Comparison of ENCODE assay signal across 8 mouse cellular contexts in genomic region chr6:124805341-124806321, GRCm38 (mm10). TPM values are rescaled to one million over a fixed set of nuclear protein-coding genes. Genes with fewer than 3 reads are reported as not detected.
DNase-seq lines count a peak whose midpoint lies in the region; ATAC-seq and TF ChIP-seq lines count a peak whose summit lies in the region.

No protein-coding gene starts in this region.

- peak overlapping the region; percentile 64 for H3K4me3 ChIP-seq in brown adipose tissue, adult 24 weeks (ENCODE audit: insufficient read depth, low read depth, low read length)
- peak overlapping the region; percentile 45 to 46 for H3K4me3 ChIP-seq in heart, embryonic 14.5 days (ENCODE audit: control insufficient read depth in 1 of 2, insufficient read depth in 1 of 2, low read depth in 1 of 2, low read length in 2 of 2)
- H3K4me3 ChIP-seq in liver, embryonic 14.5 days (ENCODE audit: insufficient read depth in 1 of 2, low read depth in 2 of 2, low read length in 2 of 2), result peak overlapping the region; percentile 55 to 61
- peak overlapping the region; percentile 39 for H3K4me3 ChIP-seq in neural tube, embryonic 11.5 days (ENCODE audit: low read depth, low read length)
- peak overlapping the region; percentile 41 for H3K4me3 ChIP-seq in stomach, postnatal 0 days (ENCODE audit: low read depth, low read length)

- no peak for TF ChIP-seq EP300 in liver, embryonic 14.5 days (IDR thresholded peaks at IDR 0.05; ENCODE audit: low read depth)
- TF ChIP-seq EP300 in stomach, postnatal 0 days (optimal IDR thresholded peaks at IDR 0.05), result no peak

- peak overlapping the region; percentile 69 for H3K9ac ChIP-seq in heart, embryonic 14.5 days (ENCODE audit: low read length)
- peak overlapping the region; percentile 65 for H3K9ac ChIP-seq in liver, embryonic 14.5 days (replicated peaks)
- peak overlapping the region; percentile 54 for H3K9ac ChIP-seq in neural tube, embryonic 11.5 days (ENCODE audit: low read length)
- peak overlapping the region; percentile 45 for H3K9ac ChIP-seq in stomach, postnatal 0 days (ENCODE audit: low read length)

- H3K4me1 ChIP-seq in brown adipose tissue, adult 24 weeks (ENCODE audit: control insufficient read depth, insufficient read depth, insufficient read length, low read length), result peaks cover 10% of the 10 kb centered on the region; the same call in 1 of the 2 replicates
- peaks cover 14 to 37% of the 10 kb centered on the region in 2 experiments for H3K4me1 ChIP-seq in heart, embryonic 14.5 days (ENCODE audit: control insufficient read depth in 2 of 2, insufficient read depth in 2 of 2, low read length in 2 of 2)
- H3K4me1 ChIP-seq in liver, embryonic 14.5 days (replicated peaks; ENCODE audit: control insufficient read depth in 2 of 2, insufficient read depth in 2 of 2, low read length in 1 of 2), result peaks cover 25 to 30% of the 10 kb centered on the region in 2 experiments
- peaks cover 14% of the 10 kb centered on the region for H3K4me1 ChIP-seq in neural tube, embryonic 11.5 days (ENCODE audit: control insufficient read depth, insufficient read depth, low read length)
- peaks cover 2% of the 10 kb centered on the region; the same call in 1 of the 2 replicates for H3K4me1 ChIP-seq in stomach, postnatal 0 days (replicated peaks; ENCODE audit: control insufficient read depth, insufficient read depth)

- peak; percentile 90 for DNase-seq in CD4-positive, CD25-positive, alpha-beta regulatory T cell, adult 2 months (ENCODE audit: low read depth, low spot score)
- peak; percentile 72 for DNase-seq in fat pad, adult 2 months (ENCODE audit: extremely low read depth, low read depth, low spot score)
- DNase-seq in kidney, postnatal 25 days, result peak; percentile 99
- peak; percentile 84 to 93 (median 85) for DNase-seq in liver, embryonic 14.5 days (ENCODE audit: low read depth in 3 of 3, low spot score in 3 of 3)
- peak; percentile 91 for DNase-seq in neural tube, embryonic 11.5 days (ENCODE audit: low spot score)
- DNase-seq in stomach, postnatal 0 days (ENCODE audit: low spot score), result peak; percentile 98

- peak overlapping the region; percentile 87 for H3K27ac ChIP-seq in brown adipose tissue, adult 24 weeks (replicated peaks; ENCODE audit: low read depth, low read length)
- peak overlapping the region; percentile 66 to 90 for H3K27ac ChIP-seq in heart, embryonic 14.5 days (replicated peaks in 1 of 2; ENCODE audit: control insufficient read depth in 1 of 2, insufficient read depth in 1 of 2, low read depth in 2 of 2, low read length in 2 of 2)
- peak overlapping the region; percentile 85 for H3K27ac ChIP-seq in liver, embryonic 14.5 days
- 0 out of 2 replicates have a peak overlapping the region, but pooled peaks have one; percentile 53 for H3K27ac ChIP-seq in neural tube, embryonic 11.5 days (ENCODE audit: low read depth, low read length)
- peak overlapping the region; percentile 98 for H3K27ac ChIP-seq in stomach, postnatal 0 days (replicated peaks)

- peaks cover 8% of the 10 kb centered on the region for H3K36me3 ChIP-seq in heart, embryonic 14.5 days (ENCODE audit: control insufficient read depth, insufficient read depth, low read length)
- H3K36me3 ChIP-seq in liver, embryonic 14.5 days (replicated peaks; ENCODE audit: control insufficient read depth, insufficient read depth, low read depth), result peaks cover 6% of the 10 kb centered on the region
- H3K36me3 ChIP-seq in neural tube, embryonic 11.5 days (ENCODE audit: control insufficient read depth, insufficient read depth, low read length), result no peaks in the 10 kb centered on the region
- H3K36me3 ChIP-seq in stomach, postnatal 0 days (ENCODE audit: control insufficient read depth, insufficient read depth, low read length), result 0 out of 2 replicates have a peak, but pooled peaks cover 2% of the 10 kb centered on the region

- H3K4me2 ChIP-seq in heart, embryonic 14.5 days (ENCODE audit: low read length), result peak overlapping the region; percentile 72
- H3K4me2 ChIP-seq in liver, embryonic 14.5 days (ENCODE audit: low read depth), result peak overlapping the region; percentile 93
- peak overlapping the region; percentile 67 for H3K4me2 ChIP-seq in neural tube, embryonic 11.5 days (ENCODE audit: low read depth)
- peak overlapping the region; percentile 78 for H3K4me2 ChIP-seq in stomach, postnatal 0 days (replicated peaks; ENCODE audit: low read depth)

- H3K9me3 ChIP-seq in heart, embryonic 14.5 days (ENCODE audit: control insufficient read depth, low read length), result no peaks in the 10 kb centered on the region
- H3K9me3 ChIP-seq in liver, embryonic 14.5 days (ENCODE audit: control insufficient read depth, low read length), result no peaks in the 10 kb centered on the region
- H3K9me3 ChIP-seq in neural tube, embryonic 11.5 days (ENCODE audit: control insufficient read depth, low read length), result no peaks in the 10 kb centered on the region
- no peaks in the 10 kb centered on the region for H3K9me3 ChIP-seq in stomach, postnatal 0 days (ENCODE audit: control insufficient read depth, low read length)

- ATAC-seq in heart, embryonic 14.5 days (ENCODE audit: insufficient number of reproducible peaks, insufficient read depth, low FRiP score, low read depth), result peak; percentile 70
- peak; percentile 71 for ATAC-seq in liver, embryonic 14.5 days (ENCODE audit: insufficient read depth)
- peak; percentile 80 for ATAC-seq in neural tube, embryonic 11.5 days (ENCODE audit: insufficient read depth, low FRiP score, low TSS enrichment)
- peak; percentile 82 for ATAC-seq in stomach, postnatal 0 days (ENCODE audit: low FRiP score, low TSS enrichment)

- peak; percentile 67 for TF ChIP-seq CTCF in liver, embryonic 14.5 days (IDR thresholded peaks at IDR 0.05; ENCODE audit: low read depth)
- peak; percentile 63 for TF ChIP-seq CTCF in stomach, postnatal 0 days (IDR thresholded peaks at IDR 0.05; ENCODE audit: low read depth)

- no peaks in the 10 kb centered on the region for H3K27me3 ChIP-seq in heart, embryonic 14.5 days (ENCODE audit: control insufficient read depth, insufficient read depth, low read length)
- no peaks in the 10 kb centered on the region for H3K27me3 ChIP-seq in liver, embryonic 14.5 days (ENCODE audit: control insufficient read depth, insufficient read depth, low read length)
- no peaks in the 10 kb centered on the region for H3K27me3 ChIP-seq in neural tube, embryonic 11.5 days (ENCODE audit: control insufficient read depth, insufficient read depth, low read length)
- H3K27me3 ChIP-seq in stomach, postnatal 0 days (ENCODE audit: control insufficient read depth, insufficient read depth, low read length), result no peaks in the 10 kb centered on the region

- 1% methylated on average over 34 of the region's 34 CpGs for WGBS in heart, embryonic 14.5 days
- whole genome bisulfite sequencing in liver, embryonic 14.5 days (ENCODE audit: insufficient replicate concordance), result 4% methylated on average over 34 of the region's 34 CpGs
- WGBS in neural tube, embryonic 11.5 days, result 2% methylated on average over 34 of the region's 34 CpGs
- WGBS in stomach, postnatal 0 days, result under 1% methylated on average over 34 of the region's 34 CpGs

RNA-seq across cellular contexts. Expression of gene Spsb2, which starts 2.8 kb away (rescaled TPM):
- 5.1 and 7.3 TPM in 2 replicates for polyA plus RNA-seq in brown adipose tissue, adult 24 weeks (2012; ENCODE audit: insufficient read depth, insufficient read length, missing spikeins)
- polyA plus RNA-seq in heart, embryonic 14.5 days (2014; fragmentation: Nextera tagmentation; extraction: Ambion mirVana), result 4.0 and 5.7 TPM in 2 replicates
- 4.1 and 5.0 TPM in 2 replicates for polyA plus RNA-seq in liver, embryonic 14.5 days (2012; rRNA removed)
- polyA plus RNA-seq in liver, embryonic 14.5 days (2014; fragmentation: Nextera tagmentation; extraction: Ambion mirVana), result 4.7 and 5.0 TPM in 2 replicates
- 6.3 and 6.9 TPM in 2 replicates for polyA plus RNA-seq in neural tube, embryonic 11.5 days (2014; fragmentation: Nextera tagmentation; extraction: Ambion mirVana)
- polyA plus RNA-seq in stomach, postnatal 0 days (2015; fragmentation: Nextera tagmentation; extraction: Ambion mirVana), result 18.8 and 18.9 TPM in 2 replicates

RNA-seq across cellular contexts. Expression of gene Tpi1, which starts 8.5 kb away (rescaled TPM):
- polyA plus RNA-seq in brown adipose tissue, adult 24 weeks (2012; ENCODE audit: insufficient read depth, insufficient read length, missing spikeins), result 519 and 573 TPM in 2 replicates
- polyA plus RNA-seq in heart, embryonic 14.5 days (2014; fragmentation: Nextera tagmentation; extraction: Ambion mirVana), result 1,486 and 1,545 TPM in 2 replicates
- 266 and 292 TPM in 2 replicates for polyA plus RNA-seq in liver, embryonic 14.5 days (2012; rRNA removed)
- polyA plus RNA-seq in liver, embryonic 14.5 days (2014; fragmentation: Nextera tagmentation; extraction: Ambion mirVana), result 418 and 420 TPM in 2 replicates
- 622 and 634 TPM in 2 replicates for polyA plus RNA-seq in neural tube, embryonic 11.5 days (2014; fragmentation: Nextera tagmentation; extraction: Ambion mirVana)
- 463 and 465 TPM in 2 replicates for polyA plus RNA-seq in stomach, postnatal 0 days (2015; fragmentation: Nextera tagmentation; extraction: Ambion mirVana)

RNA-seq across cellular contexts. Expression of gene Usp5, which starts 23.7 kb away (rescaled TPM):
- polyA plus RNA-seq in brown adipose tissue, adult 24 weeks (2012; ENCODE audit: insufficient read depth, insufficient read length, missing spikeins), result 35.8 and 39.4 TPM in 2 replicates
- polyA plus RNA-seq in heart, embryonic 14.5 days (2014; fragmentation: Nextera tagmentation; extraction: Ambion mirVana), result 78.9 and 85.9 TPM in 2 replicates
- polyA plus RNA-seq in liver, embryonic 14.5 days (2012; rRNA removed), result 24.4 and 27.6 TPM in 2 replicates
- 38.0 and 42.5 TPM in 2 replicates for polyA plus RNA-seq in liver, embryonic 14.5 days (2014; fragmentation: Nextera tagmentation; extraction: Ambion mirVana)
- polyA plus RNA-seq in neural tube, embryonic 11.5 days (2014; fragmentation: Nextera tagmentation; extraction: Ambion mirVana), result 162 and 174 TPM in 2 replicates
- polyA plus RNA-seq in stomach, postnatal 0 days (2015; fragmentation: Nextera tagmentation; extraction: Ambion mirVana), result 60.3 and 61.8 TPM in 2 replicates

RNA-seq across cellular contexts. Expression of gene Cdca3, which starts 23.7 kb away (rescaled TPM):
- polyA plus RNA-seq in brown adipose tissue, adult 24 weeks (2012; ENCODE audit: insufficient read depth, insufficient read length, missing spikeins), result 2.4 TPM in 1 of 2 replicates, not detected in the other
- polyA plus RNA-seq in heart, embryonic 14.5 days (2014; fragmentation: Nextera tagmentation; extraction: Ambion mirVana), result 126 and 139 TPM in 2 replicates
- 147 and 165 TPM in 2 replicates for polyA plus RNA-seq in liver, embryonic 14.5 days (2012; rRNA removed)
- polyA plus RNA-seq in liver, embryonic 14.5 days (2014; fragmentation: Nextera tagmentation; extraction: Ambion mirVana), result 205 and 206 TPM in 2 replicates
- polyA plus RNA-seq in neural tube, embryonic 11.5 days (2014; fragmentation: Nextera tagmentation; extraction: Ambion mirVana), result 190 and 195 TPM in 2 replicates
- polyA plus RNA-seq in stomach, postnatal 0 days (2015; fragmentation: Nextera tagmentation; extraction: Ambion mirVana), result 43.3 and 52.8 TPM in 2 replicates

RNA-seq across cellular contexts. Expression of gene Lrrc23, which starts 26.1 kb away (rescaled TPM):
- polyA plus RNA-seq in brown adipose tissue, adult 24 weeks (2012; ENCODE audit: insufficient read depth, insufficient read length, missing spikeins), result not detected in 2 replicates
- not detected in 2 replicates for polyA plus RNA-seq in heart, embryonic 14.5 days (2014; fragmentation: Nextera tagmentation; extraction: Ambion mirVana)
- 0.09 TPM in 1 of 2 replicates, not detected in the other for polyA plus RNA-seq in liver, embryonic 14.5 days (2012; rRNA removed)
- not detected in 2 replicates for polyA plus RNA-seq in liver, embryonic 14.5 days (2014; fragmentation: Nextera tagmentation; extraction: Ambion mirVana)
- polyA plus RNA-seq in neural tube, embryonic 11.5 days (2014; fragmentation: Nextera tagmentation; extraction: Ambion mirVana), result 0.27 and 1.4 TPM in 2 replicates
- 0.19 and 0.28 TPM in 2 replicates for polyA plus RNA-seq in stomach, postnatal 0 days (2015; fragmentation: Nextera tagmentation; extraction: Ambion mirVana)

Comparison
In these comparisons a context has a peak if more than half of its experiments do, and no peak if none do; other contexts are left out.
1. Peak in every context shown above with its lines: DNase-seq, ATAC-seq, H3K4me3 ChIP-seq and H3K27ac ChIP-seq.